Mouse (Mus musculus): ENCODE measurements around the gene Prr12. TPM values are rescaled to one million over a fixed set of nuclear protein-coding genes. Genes with fewer than 3 reads are reported as not detected.

Gene Prr12
- total RNA-seq, 4 experiments from 2014 or later = 64.6 to 86.8 (median 70.0) TPM

- DNase-seq = peak; percentile 71
These were observed 33.6 kb downstream of the Prr12 start for GRCm38 (mm10) chr7:45019031-45019571.

GRCm38 (mm10) chr7:45017242-45018061 lies 35.2 kb downstream of the Prr12 start, which contains the start of gene Rras:
Gene Rras (plus strand): TSS chr7:45017961.
- peak; percentile 97 for DNase-seq

- DNase-seq = no peak
These were observed 35.9 kb downstream of the Prr12 start for GRCm38 (mm10) chr7:45016761-45017160.

- peak; percentile 100 for DNase-seq
These were observed 36.6 kb downstream of the Prr12 start, which contains the start of gene Scaf1 for GRCm38 (mm10) chr7:45015957-45016612. Gene Scaf1 (minus strand): TSS chr7:45016363.

- DNase-seq = no peak
These were observed 37.2 kb downstream of the Prr12 start for GRCm38 (mm10) chr7:45015344-45015956.

GRCm38 (mm10) chr7:45014096-45014451 lies 38.6 kb downstream of the Prr12 start:
- no peak for DNase-seq

DNA sequence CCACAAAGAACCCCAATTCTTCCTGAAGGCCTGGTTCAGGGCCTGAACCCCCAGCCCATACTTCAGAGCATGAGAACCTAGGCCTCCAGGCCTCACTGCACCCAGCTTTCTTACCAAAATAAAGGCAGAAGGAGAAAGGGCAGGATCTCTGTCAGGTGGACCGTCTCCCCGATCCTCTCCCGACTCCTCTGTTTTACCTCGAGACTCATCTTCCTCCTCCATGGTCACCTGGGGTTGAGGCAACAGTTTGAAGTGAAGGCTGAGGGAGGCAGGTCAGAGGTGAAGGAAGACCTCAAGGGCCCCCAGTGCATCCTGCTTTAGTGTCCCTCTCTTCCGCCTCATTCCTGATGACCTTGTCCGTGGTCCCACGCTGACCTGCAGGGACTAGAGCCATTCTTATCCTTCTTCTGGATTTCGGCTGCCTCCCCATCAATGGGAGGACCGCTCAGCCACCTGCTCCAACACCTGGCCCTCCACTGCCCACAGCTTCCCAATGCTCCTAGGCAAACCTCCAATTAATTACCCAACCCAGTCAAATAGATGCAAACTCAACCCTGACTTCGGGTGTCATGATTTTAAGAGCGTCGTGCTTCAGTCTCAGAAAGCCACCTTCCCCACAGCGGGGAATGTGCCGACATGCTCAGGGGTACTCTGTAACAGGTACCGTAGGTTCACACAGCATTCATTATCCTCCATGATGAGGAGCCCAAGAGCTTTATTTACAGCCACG lies 39.1 kb downstream of the Prr12 start:
- DNase-seq = no peak

GRCm38 (mm10) chr7:45012824-45013223 lies 39.9 kb downstream of the Prr12 start:
- no peak for DNase-seq

GRCm38 (mm10) chr7:45012011-45012410 lies 40.7 kb downstream of the Prr12 start:
- DNase-seq = no peak

DNA sequence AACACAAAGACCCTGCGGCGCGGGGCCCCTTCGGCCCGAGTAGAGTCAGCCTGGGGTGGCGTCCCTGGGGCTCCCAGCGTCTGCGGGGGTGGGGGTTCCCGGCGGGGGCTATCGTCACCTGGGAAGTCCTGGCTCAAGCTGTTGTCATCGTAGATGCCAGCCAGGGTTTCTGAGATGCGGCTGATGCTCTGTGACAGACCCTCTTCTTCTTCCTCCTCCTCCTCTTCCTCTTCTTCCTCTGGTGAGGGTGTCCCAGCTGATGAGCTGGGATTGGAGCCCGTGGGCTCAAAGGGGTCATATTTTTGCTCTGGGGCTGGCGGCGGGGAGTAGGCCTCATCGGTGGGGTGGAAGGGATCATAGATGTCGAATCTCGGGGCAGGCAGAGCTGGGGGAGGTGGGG lies 44.3 kb downstream of the Prr12 start:
- DNase-seq = no peak

GRCm38 (mm10) chr7:45007846-45008245 lies 44.8 kb downstream of the Prr12 start:
- DNase-seq = no peak

- no peak for DNase-seq
These were observed 45.5 kb downstream of the Prr12 start for GRCm38 (mm10) chr7:45007141-45007540.

DNA sequence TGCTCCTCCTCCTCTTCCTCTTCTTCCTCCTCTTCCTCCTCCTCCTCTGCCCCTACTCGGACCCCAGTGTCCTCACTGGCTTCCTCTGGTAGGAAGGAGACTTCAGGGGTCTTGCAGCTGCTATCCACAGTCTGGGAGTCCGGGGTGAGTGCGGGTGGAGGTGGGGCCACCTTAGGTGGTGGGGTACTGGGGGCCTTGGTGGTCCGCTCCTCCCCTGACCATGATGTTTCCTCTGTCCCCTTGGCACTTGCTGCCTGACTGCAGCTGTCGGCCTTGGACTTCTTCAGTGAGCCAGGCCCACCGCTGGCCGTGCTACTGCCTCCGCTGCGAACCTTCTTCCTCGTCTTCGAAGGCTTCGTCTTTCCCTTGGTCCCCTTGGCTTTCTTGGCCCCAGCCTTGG lies 46.2 kb downstream of the Prr12 start:
- no peak for DNase-seq

- DNase-seq = no peak
These were observed 47.2 kb downstream of the Prr12 start for GRCm38 (mm10) chr7:45005321-45005992.

- no peak for DNase-seq
These were observed 48.1 kb downstream of the Prr12 start for GRCm38 (mm10) chr7:45004546-45004945.

DNA sequence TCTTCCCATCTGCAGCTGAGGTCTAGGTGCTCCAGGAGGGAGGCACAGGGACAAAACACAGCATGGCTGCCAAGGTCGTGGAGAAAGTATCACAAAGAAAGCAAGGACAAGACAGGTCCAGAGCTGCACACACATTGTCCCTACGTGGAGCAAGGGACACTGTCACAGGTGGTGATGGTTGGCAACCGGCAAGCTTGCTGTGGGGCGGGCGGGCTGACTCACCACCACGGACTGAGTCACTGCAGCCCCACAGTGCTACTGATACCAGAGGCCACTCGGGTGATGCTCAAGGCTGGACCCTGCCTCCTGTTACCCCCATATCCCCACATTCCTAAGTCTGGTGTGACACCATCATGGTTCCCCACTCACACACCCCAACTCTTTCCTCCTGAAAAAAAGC lies 50.2 kb downstream of the Prr12 start:
- DNase-seq = no peak

DNA sequence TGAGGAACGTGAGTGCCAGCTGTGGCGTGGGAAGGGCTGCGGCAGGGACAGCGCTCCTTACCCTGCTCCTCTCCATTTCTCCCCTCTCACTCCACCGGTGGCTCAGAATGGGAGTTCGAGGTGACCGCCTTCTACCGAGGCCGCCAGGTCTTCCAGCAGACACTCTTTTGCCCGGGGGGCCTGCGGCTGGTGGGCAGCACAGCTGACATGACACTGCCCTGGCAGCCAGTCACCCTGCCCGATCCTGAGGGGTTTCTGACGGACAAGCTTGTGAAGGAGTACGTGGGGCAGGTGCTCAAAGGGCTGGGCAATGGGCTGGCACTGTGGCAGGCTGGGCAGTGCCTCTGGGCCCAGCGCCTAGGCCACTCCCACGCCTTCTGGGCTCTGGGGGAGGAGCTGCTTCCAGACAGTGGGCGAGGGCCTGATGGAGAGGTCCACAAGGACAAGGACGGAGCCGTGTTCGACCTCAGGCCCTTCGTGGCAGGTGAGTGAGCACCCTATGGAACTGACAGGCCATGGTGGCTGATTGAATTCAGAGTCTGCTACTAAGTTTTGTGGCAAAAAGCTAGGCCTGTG lies 52.1 kb downstream of the Prr12 start:
- DNase-seq = no peak

DNA sequence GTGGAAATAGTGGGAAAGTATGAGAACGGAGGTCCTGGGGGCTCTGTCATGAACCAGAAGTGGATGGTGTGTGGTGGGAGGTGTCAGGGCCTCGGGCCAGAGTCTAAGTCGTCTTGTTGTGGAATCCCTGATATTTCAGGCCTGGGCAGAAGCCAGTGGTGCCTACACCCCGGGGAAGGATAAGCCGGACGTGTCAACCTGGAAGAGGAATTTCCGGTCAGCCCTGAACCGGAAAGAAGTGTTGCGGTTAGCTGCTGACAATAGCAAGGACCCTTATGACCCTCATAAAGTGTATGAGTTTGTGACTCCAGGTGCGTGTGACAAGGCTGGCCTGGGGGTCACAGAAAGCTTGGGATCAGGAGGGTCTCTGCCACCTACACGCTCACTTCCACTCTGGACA lies 52.9 kb downstream of the Prr12 start:
- no peak for DNase-seq

- no peak for DNase-seq
These were observed 54.2 kb downstream of the Prr12 start, which contains the start of gene Bcl2l12 for GRCm38 (mm10) chr7:44998501-44998955. Gene Bcl2l12 (minus strand): TSS chr7:44998712.

- DNase-seq = no peak
These were observed 54.7 kb downstream of the Prr12 start for GRCm38 (mm10) chr7:44997940-44998428.

Measured in adrenal gland, adult 8-10 months (tissue).